Mouse (Mus musculus): ENCODE results near the gene Tbc1d9b. TPM values are rescaled to one million over a fixed set of nuclear protein-coding genes. Genes with fewer than 3 reads are reported as not detected.

The Tbc1d9b gene
- polyA plus RNA-seq, 1 experiment from 2014 or later: 45.6 TPM

DNA sequence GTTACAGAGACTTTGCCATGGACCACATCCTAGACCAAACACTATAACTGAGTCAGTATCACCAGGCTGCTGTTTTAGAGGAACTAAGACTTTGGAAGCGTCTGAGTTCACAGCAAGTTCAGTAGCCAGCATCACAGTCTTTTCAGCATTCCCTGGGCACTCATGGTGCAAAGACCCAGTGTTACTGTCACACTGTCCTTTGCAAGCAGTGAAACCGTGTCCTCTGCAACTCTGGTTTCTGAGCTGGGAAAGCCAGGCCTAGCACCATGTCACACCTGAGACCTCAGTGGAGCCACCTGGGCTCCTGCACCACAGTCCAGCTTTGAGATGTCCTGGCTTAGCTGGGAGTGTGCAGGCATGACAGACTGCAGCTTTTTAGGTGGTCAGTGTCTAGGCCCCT lies 67.7 kb downstream of the Tbc1d9b start:
- WGBS: 88% methylated on average over 2 of the region's 2 CpGs
- H3K9ac ChIP-seq (replicated peaks): no peak overlapping the region
- H3K27ac ChIP-seq: no peak overlapping the region
- H3K4me3 ChIP-seq (replicated peaks): no peak overlapping the region
- no peak overlapping the region for H3K4me2 ChIP-seq
- no peaks in the 10 kb centered on the region for H3K27me3 ChIP-seq
- peaks cover 81% of the 10 kb centered on the region for H3K36me3 ChIP-seq
- H3K4me1 ChIP-seq (replicated peaks): no peaks in the 10 kb centered on the region
- ATAC-seq (ENCODE audit: insufficient number of reproducible peaks, insufficient read depth, low FRiP score, low TSS enrichment, low read depth): no peak
- H3K9me3 ChIP-seq: no peaks in the 10 kb centered on the region

DNA sequence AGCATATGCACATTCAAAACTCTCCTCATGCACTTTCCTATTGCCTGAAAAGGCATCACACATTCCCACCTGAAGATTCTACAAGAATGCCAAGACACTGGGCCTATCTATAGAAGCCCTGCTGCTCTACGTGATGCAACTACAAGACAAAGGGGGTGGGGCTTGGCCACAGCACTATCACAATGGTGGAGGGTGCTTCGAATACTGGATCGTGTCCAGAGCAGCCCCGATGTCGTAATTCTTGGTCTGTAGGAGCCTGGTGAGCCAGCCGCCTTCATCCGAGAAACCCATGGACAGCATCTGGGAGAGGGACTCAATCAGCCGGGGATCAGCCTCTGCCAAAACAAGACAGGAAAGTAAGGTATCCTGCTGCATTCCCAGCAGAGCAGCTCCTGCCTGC lies 69.4 kb downstream of the Tbc1d9b start:
- Histone ChIP-seq H3K27me3 (no peaks in the 10 kb centered on the region), H3K4me1 (replicated peaks) (no peaks in the 10 kb centered on the region), H3K4me2 (no peak overlapping the region), H3K27ac (no peak overlapping the region), H3K9me3 (no peaks in the 10 kb centered on the region), H3K36me3 (peaks cover 91% of the 10 kb centered on the region), H3K4me3 (replicated peaks) (no peak overlapping the region), H3K9ac (replicated peaks) (no peak overlapping the region)
- no peak for ATAC-seq (ENCODE audit: insufficient number of reproducible peaks, insufficient read depth, low FRiP score, low TSS enrichment, low read depth)
- 90% methylated on average over 8 of the region's 8 CpGs for WGBS

DNA sequence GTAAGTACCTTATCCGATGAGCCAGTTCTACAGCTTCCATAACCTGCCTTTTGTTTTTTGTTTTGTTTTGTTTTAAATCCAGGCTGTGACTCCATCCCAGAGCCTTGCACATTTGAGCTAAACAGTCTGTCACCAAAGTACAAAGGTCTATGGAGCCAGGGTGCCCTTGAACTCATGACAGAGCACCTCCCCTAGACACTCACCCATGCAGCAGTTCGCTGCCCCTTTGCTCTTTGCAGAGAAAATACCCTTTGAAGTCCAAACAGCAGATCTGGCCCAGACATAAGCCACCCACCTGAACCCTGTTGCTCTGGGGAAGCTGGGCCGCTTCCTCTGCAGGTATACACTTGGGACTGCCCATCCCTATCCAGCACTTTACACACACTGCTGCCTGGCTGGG lies 70.4 kb downstream of the Tbc1d9b start:
- no peak overlapping the region for H3K4me3 ChIP-seq (replicated peaks)
- H3K4me1 ChIP-seq (replicated peaks): no peaks in the 10 kb centered on the region
- no peaks in the 10 kb centered on the region for H3K27me3 ChIP-seq
- no peak overlapping the region for H3K27ac ChIP-seq
- no peak for ATAC-seq (ENCODE audit: insufficient number of reproducible peaks, insufficient read depth, low FRiP score, low TSS enrichment, low read depth)
- H3K36me3 ChIP-seq: peaks cover 93% of the 10 kb centered on the region
- no peak overlapping the region for H3K9ac ChIP-seq (replicated peaks)
- H3K4me2 ChIP-seq: no peak overlapping the region
- no peaks in the 10 kb centered on the region for H3K9me3 ChIP-seq
- WGBS: 93% methylated on average over 3 of the region's 3 CpGs

- Histone ChIP-seq H3K27me3 (no peaks in the 10 kb centered on the region), H3K4me3 (replicated peaks) (no peak overlapping the region), H3K36me3 (peaks cover 95% of the 10 kb centered on the region), H3K9ac (replicated peaks) (no peak overlapping the region), H3K4me1 (replicated peaks) (no peaks in the 10 kb centered on the region), H3K4me2 (no peak overlapping the region), H3K9me3 (no peaks in the 10 kb centered on the region), H3K27ac (no peak overlapping the region)
- 89% methylated on average over 9 of the region's 9 CpGs for WGBS
- no peak; the same call in 1 of the 2 replicates for ATAC-seq (ENCODE audit: insufficient number of reproducible peaks, insufficient read depth, low FRiP score, low TSS enrichment, low read depth)
Measured at GRCm38 (mm10) chr11:50203302-50203827, 72.2 kb downstream of the Tbc1d9b start.

- Histone ChIP-seq H3K27ac (no peak overlapping the region), H3K9ac (replicated peaks) (no peak overlapping the region), H3K27me3 (no peaks in the 10 kb centered on the region), H3K4me1 (replicated peaks) (peaks cover 7% of the 10 kb centered on the region), H3K4me2 (no peak overlapping the region), H3K9me3 (no peaks in the 10 kb centered on the region), H3K4me3 (replicated peaks) (no peak overlapping the region), H3K36me3 (peaks cover 76% of the 10 kb centered on the region)
- WGBS: 91% methylated on average over 3 of the region's 3 CpGs
- no peak for ATAC-seq (ENCODE audit: insufficient number of reproducible peaks, insufficient read depth, low FRiP score, low TSS enrichment, low read depth)
Measured at GRCm38 (mm10) chr11:50205434-50205833, 74.2 kb downstream of the Tbc1d9b start.

GRCm38 (mm10) chr11:50206037-50206436 lies 74.8 kb downstream of the Tbc1d9b start:
- ATAC-seq (ENCODE audit: insufficient number of reproducible peaks, insufficient read depth, low FRiP score, low TSS enrichment, low read depth): no peak
- 74% methylated on average over 2 of the region's 2 CpGs for WGBS

DNA sequence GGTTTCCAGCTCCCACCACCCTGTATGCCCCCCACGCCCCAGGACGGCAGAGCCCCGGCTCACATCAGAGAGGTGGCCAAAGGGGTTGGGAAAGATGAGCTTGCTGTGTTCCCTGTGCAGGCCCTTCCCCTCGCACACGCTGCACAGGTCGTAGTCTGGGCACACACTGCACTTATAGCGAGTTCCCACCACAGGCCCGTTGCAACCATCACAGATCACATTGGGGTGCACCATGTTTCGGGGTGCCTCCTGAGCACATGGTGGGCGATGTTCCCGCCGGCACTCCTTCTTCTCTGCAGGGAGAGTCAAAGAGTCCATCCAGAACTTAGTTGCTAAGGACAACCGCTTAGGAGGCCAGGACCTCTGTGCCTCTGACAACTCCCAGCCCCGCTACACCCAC lies 76.1 kb downstream of the Tbc1d9b start:
- no peak overlapping the region for H3K27ac ChIP-seq
- no peak overlapping the region for H3K9ac ChIP-seq (replicated peaks)
- no peak for ATAC-seq (ENCODE audit: insufficient number of reproducible peaks, insufficient read depth, low FRiP score, low TSS enrichment, low read depth)
- H3K27me3 ChIP-seq: no peaks in the 10 kb centered on the region
- H3K4me1 ChIP-seq (replicated peaks): peaks cover 10% of the 10 kb centered on the region
- H3K4me2 ChIP-seq: no peak overlapping the region
- H3K9me3 ChIP-seq: no peaks in the 10 kb centered on the region
- H3K4me3 ChIP-seq (replicated peaks): no peak overlapping the region
- peaks cover 57% of the 10 kb centered on the region for H3K36me3 ChIP-seq
- WGBS: 95% methylated on average over 14 of the region's 14 CpGs

More at GRCm38 (mm10) chr11:50206037-50206436, 74.8 kb downstream of the Tbc1d9b start:
- H3K36me3 ChIP-seq: peaks cover 70% of the 10 kb centered on the region
- no peak overlapping the region for H3K4me3 ChIP-seq (replicated peaks)
- no peak overlapping the region for H3K4me2 ChIP-seq
- no peak overlapping the region for H3K27ac ChIP-seq
- H3K27me3 ChIP-seq: no peaks in the 10 kb centered on the region
- H3K9me3 ChIP-seq: no peaks in the 10 kb centered on the region
- H3K9ac ChIP-seq (replicated peaks): no peak overlapping the region
- H3K4me1 ChIP-seq (replicated peaks): peaks cover 9% of the 10 kb centered on the region

GRCm38 (mm10) chr11:50208039-50208438 lies 76.8 kb downstream of the Tbc1d9b start:
- H3K27ac ChIP-seq: no peak overlapping the region
- H3K36me3 ChIP-seq: peaks cover 50% of the 10 kb centered on the region
- H3K4me2 ChIP-seq: no peak overlapping the region
- H3K9me3 ChIP-seq: no peaks in the 10 kb centered on the region
- H3K4me1 ChIP-seq (replicated peaks): peaks cover 10% of the 10 kb centered on the region
- 92% methylated on average over 5 of the region's 5 CpGs for WGBS
- H3K27me3 ChIP-seq: no peaks in the 10 kb centered on the region
- no peak overlapping the region for H3K9ac ChIP-seq (replicated peaks)
- H3K4me3 ChIP-seq (replicated peaks): no peak overlapping the region
- no peak for ATAC-seq (ENCODE audit: insufficient number of reproducible peaks, insufficient read depth, low FRiP score, low TSS enrichment, low read depth)

GRCm38 (mm10) chr11:50210101-50210504 lies 78.9 kb downstream of the Tbc1d9b start:
- peak overlapping the region; percentile 90 for H3K9ac ChIP-seq (replicated peaks)
- ATAC-seq (ENCODE audit: insufficient number of reproducible peaks, insufficient read depth, low FRiP score, low TSS enrichment, low read depth): peak; percentile 93
- peak overlapping the region; percentile 96 for H3K27ac ChIP-seq
- no peaks in the 10 kb centered on the region for H3K27me3 ChIP-seq
- H3K4me3 ChIP-seq (replicated peaks): peak overlapping the region; percentile 94
- H3K36me3 ChIP-seq: peaks cover 31% of the 10 kb centered on the region
- peaks cover 10% of the 10 kb centered on the region for H3K4me1 ChIP-seq (replicated peaks)
- WGBS: under 1% methylated on average over 24 of the region's 24 CpGs
- H3K4me2 ChIP-seq: peak overlapping the region; percentile 63
- no peaks in the 10 kb centered on the region for H3K9me3 ChIP-seq

- H3K36me3 ChIP-seq: peaks cover 26% of the 10 kb centered on the region
- under 1% methylated on average over 48 of the region's 48 CpGs for WGBS
- peak within 1 kb of the TSS; percentile 96 for H3K27ac ChIP-seq
- peaks cover 15% of the 10 kb centered on the region for H3K4me1 ChIP-seq (replicated peaks)
- H3K4me2 ChIP-seq: peak within 1 kb of the TSS; percentile 63
- peak within 1 kb of the TSS; percentile 94 for H3K4me3 ChIP-seq (replicated peaks)
- peak within 1 kb of the TSS; percentile 90 for H3K9ac ChIP-seq (replicated peaks)
- peak; percentile 70 for ATAC-seq (ENCODE audit: insufficient number of reproducible peaks, insufficient read depth, low FRiP score, low TSS enrichment, low read depth)
- no peaks in the 10 kb centered on the region for H3K9me3 ChIP-seq
- H3K27me3 ChIP-seq: no peaks in the 10 kb centered on the region
Measured at GRCm38 (mm10) chr11:50210505-50211151, 79.4 kb downstream of the Tbc1d9b start, which contains the start of the genes Sqstm1 and Mgat4b. Sqstm1 (minus strand) TSS chr11:50210827. Mgat4b (plus strand) TSS chr11:50210890.

GRCm38 (mm10) chr11:50211322-50212059 lies 80.3 kb downstream of the Tbc1d9b start:
- Histone ChIP-seq H3K27ac (peak overlapping the region; percentile 96; the same call in 1 of the 2 replicates), H3K36me3 (peaks cover 17% of the 10 kb centered on the region), H3K27me3 (no peaks in the 10 kb centered on the region), H3K4me2 (peak overlapping the region; percentile 63), H3K4me1 (replicated peaks) (peaks cover 24% of the 10 kb centered on the region), H3K9ac (replicated peaks) (no peak overlapping the region), H3K9me3 (no peaks in the 10 kb centered on the region), H3K4me3 (replicated peaks) (peak overlapping the region; percentile 94)
- 91% methylated on average over 3 of the region's 3 CpGs for WGBS
- ATAC-seq (ENCODE audit: insufficient number of reproducible peaks, insufficient read depth, low FRiP score, low TSS enrichment, low read depth): no peak

Measured in limb, embryonic 12.5 days (tissue).